Mouse (Mus musculus): ENCODE measurements around the gene Gucy2c. TPM values are rescaled to one million over a fixed set of nuclear protein-coding genes. Genes with fewer than 3 reads are reported as not detected.
A peak's percentile ranks its signal among the peaks of the same experiment; 100 is the strongest.
"Not testable (repeated sequence)": the region's sequence is repeated elsewhere in the genome, so short reads cannot be mapped to it uniquely, and the experiment has no call there.

Gucy2c gene
- polyA plus RNA-seq, 1 experiment = not detected

GRCm38 (mm10) chr6:136806819-136807218, 25.3 kb upstream of the Gucy2c start:
- H3K4me3 ChIP-seq (ENCODE audit: insufficient read depth, low read depth, low read length) = no peak overlapping the region
- H3K27ac ChIP-seq (ENCODE audit: insufficient read depth, low read depth, low read length) = no peak overlapping the region
- 76% methylated on average over 5 of the region's 5 CpGs for WGBS
- peaks cover 11% of the 10 kb centered on the region; the same call in 1 of the 2 replicates for H3K4me1 ChIP-seq (ENCODE audit: control insufficient read depth, insufficient read depth, low read length)
- TF ChIP-seq CTCF (IDR thresholded peaks at IDR 0.05; ENCODE audit: insufficient read depth, low read depth, low read length) (no peak), POLR2A (IDR thresholded peaks at IDR 0.05; ENCODE audit: insufficient read depth, low read depth, low read length) (no peak)

- no peak overlapping the region for H3K4me3 ChIP-seq (ENCODE audit: insufficient read depth, low read depth, low read length)
- no peak overlapping the region for H3K27ac ChIP-seq (ENCODE audit: insufficient read depth, low read depth, low read length)
- TF ChIP-seq CTCF (IDR thresholded peaks at IDR 0.05; ENCODE audit: insufficient read depth, low read depth, low read length) = no peak
- H3K4me1 ChIP-seq (ENCODE audit: control insufficient read depth, insufficient read depth, low read length) = peaks cover 11% of the 10 kb centered on the region; the same call in 1 of the 2 replicates
- WGBS = 71% methylated on average over 1 of the region's 1 CpGs
These were observed 23.8 kb upstream of the Gucy2c start for GRCm38 (mm10) chr6:136805409-136805775.

- TF ChIP-seq CTCF (IDR thresholded peaks at IDR 0.05; ENCODE audit: insufficient read depth, low read depth, low read length) (no peak), POLR2A (IDR thresholded peaks at IDR 0.05; ENCODE audit: insufficient read depth, low read depth, low read length) (no peak)
- Histone ChIP-seq H3K4me3 (ENCODE audit: insufficient read depth, low read depth, low read length) (no peak overlapping the region), H3K4me1 (ENCODE audit: control insufficient read depth, insufficient read depth, low read length) (peaks cover 11% of the 10 kb centered on the region; the same call in 1 of the 2 replicates), H3K27ac (ENCODE audit: insufficient read depth, low read depth, low read length) (peak overlapping the region; percentile 40; the same call in 1 of the 2 replicates)
- 18% methylated on average over 9 of the region's 9 CpGs for WGBS
These were observed 23.3 kb upstream of the Gucy2c start for GRCm38 (mm10) chr6:136804705-136805408.

- TF ChIP-seq CTCF (IDR thresholded peaks at IDR 0.05; ENCODE audit: insufficient read depth, low read depth, low read length) (no peak), POLR2A (IDR thresholded peaks at IDR 0.05; ENCODE audit: insufficient read depth, low read depth, low read length) (peak; percentile 89)
- Histone ChIP-seq H3K27ac (ENCODE audit: insufficient read depth, low read depth, low read length) (peak within 1 kb of the TSS; percentile 100), H3K4me3 (ENCODE audit: insufficient read depth, low read depth, low read length) (peak within 1 kb of the TSS; percentile 56), H3K4me1 (ENCODE audit: control insufficient read depth, insufficient read depth, low read length) (peaks cover 6% of the 10 kb centered on the region; the same call in 1 of the 2 replicates)
- WGBS = under 1% methylated on average over 50 of the region's 50 CpGs
These were observed 22.4 kb upstream of the Gucy2c start, which contains the start of gene Hist4h4 for GRCm38 (mm10) chr6:136803739-136804633. Hist4h4 (minus strand) TSS chr6:136804415.

- WGBS = 17% methylated on average over 12 of the region's 12 CpGs
- peak overlapping the region; percentile 23; the same call in 1 of the 2 replicates for H3K27ac ChIP-seq (ENCODE audit: insufficient read depth, low read depth, low read length)
- TF ChIP-seq POLR2A (IDR thresholded peaks at IDR 0.05; ENCODE audit: insufficient read depth, low read depth, low read length) (no peak), CTCF (IDR thresholded peaks at IDR 0.05; ENCODE audit: insufficient read depth, low read depth, low read length) (no peak)
- peak overlapping the region; percentile 56 for H3K4me3 ChIP-seq (ENCODE audit: insufficient read depth, low read depth, low read length)
- peaks cover 4% of the 10 kb centered on the region; the same call in 1 of the 2 replicates for H3K4me1 ChIP-seq (ENCODE audit: control insufficient read depth, insufficient read depth, low read length)
These were observed 21.7 kb upstream of the Gucy2c start for GRCm38 (mm10) chr6:136803093-136803738.

- 91% methylated on average over 6 of the region's 6 CpGs for WGBS
- Histone ChIP-seq H3K4me3 (ENCODE audit: insufficient read depth, low read depth, low read length) (no peak overlapping the region), H3K27ac (ENCODE audit: insufficient read depth, low read depth, low read length) (no peak overlapping the region), H3K4me1 (ENCODE audit: control insufficient read depth, insufficient read depth, low read length) (no peaks in the 10 kb centered on the region)
- TF ChIP-seq POLR2A (IDR thresholded peaks at IDR 0.05; ENCODE audit: insufficient read depth, low read depth, low read length) (no peak), CTCF (IDR thresholded peaks at IDR 0.05; ENCODE audit: insufficient read depth, low read depth, low read length) (no peak)
These were observed 19.7 kb upstream of the Gucy2c start for GRCm38 (mm10) chr6:136801274-136801673.

GRCm38 (mm10) chr6:136800710-136801109, 19.1 kb upstream of the Gucy2c start:
- no peak for TF ChIP-seq POLR2A (IDR thresholded peaks at IDR 0.05; ENCODE audit: insufficient read depth, low read depth, low read length)
- TF ChIP-seq CTCF (IDR thresholded peaks at IDR 0.05; ENCODE audit: insufficient read depth, low read depth, low read length) = no peak
- no peak overlapping the region for H3K4me3 ChIP-seq (ENCODE audit: insufficient read depth, low read depth, low read length)
- H3K27ac ChIP-seq (ENCODE audit: insufficient read depth, low read depth, low read length) = no peak overlapping the region
- 95% methylated on average over 8 of the region's 8 CpGs for WGBS
- H3K4me1 ChIP-seq (ENCODE audit: control insufficient read depth, insufficient read depth, low read length) = no peaks in the 10 kb centered on the region

GRCm38 (mm10) chr6:136797874-136798693, 16.5 kb upstream of the Gucy2c start:
- WGBS = 87% methylated on average over 3 of the region's 3 CpGs
- not testable (repeated sequence) for H3K4me1 ChIP-seq (ENCODE audit: control insufficient read depth, insufficient read depth, low read length); H3K4me3 ChIP-seq (ENCODE audit: insufficient read depth, low read depth, low read length); H3K27ac ChIP-seq (ENCODE audit: insufficient read depth, low read depth, low read length)

Data from olfactory bulb, adult 2 months (tissue).